Mouse (Mus musculus): Measurements from ENCODE around the gene Ganab.
A peak's percentile ranks its signal among the peaks of the same experiment; 100 is the strongest.
"Not testable (repeated sequence)": the region's sequence is repeated elsewhere in the genome, so short reads cannot be mapped to it uniquely, and the experiment has no call there.

Gene Ganab

GRCm38 (mm10) chr19:8897865-8898495 lies at the start of gene Ganab:
Gene Ganab (plus strand): TSS chr19:8898071.
- peak; percentile 97 for DNase-seq (ENCODE audit: low read depth, low spot score)

DNA sequence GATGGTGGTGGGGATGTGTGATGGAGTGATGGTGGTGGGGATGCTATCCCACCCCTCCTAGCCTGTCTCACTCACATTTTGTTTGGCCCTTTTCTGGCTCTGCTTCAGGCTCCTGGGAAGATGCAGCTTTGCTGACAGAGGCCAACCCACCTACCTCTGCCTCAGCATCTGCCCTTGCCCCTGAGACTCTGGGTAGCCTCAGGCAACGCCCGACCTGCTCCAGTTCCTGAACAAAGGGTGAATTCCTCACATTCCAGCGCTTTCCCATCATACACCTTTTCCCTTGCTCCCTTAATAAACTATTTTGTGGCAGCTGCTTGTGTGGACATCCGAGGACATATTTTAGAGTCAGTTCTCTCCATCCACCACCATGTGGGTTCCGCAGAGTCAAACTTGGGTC lies 49.5 kb upstream of the Ganab start:
- no peak for DNase-seq (ENCODE audit: low read depth, low spot score)

GRCm38 (mm10) chr19:8850402-8850901 lies 47.4 kb upstream of the Ganab start, which contains the start of gene Lrrn4cl:
Gene Lrrn4cl (plus strand): TSS chr19:8850768.
- peak; percentile 66 for DNase-seq (ENCODE audit: low read depth, low spot score)

DNA sequence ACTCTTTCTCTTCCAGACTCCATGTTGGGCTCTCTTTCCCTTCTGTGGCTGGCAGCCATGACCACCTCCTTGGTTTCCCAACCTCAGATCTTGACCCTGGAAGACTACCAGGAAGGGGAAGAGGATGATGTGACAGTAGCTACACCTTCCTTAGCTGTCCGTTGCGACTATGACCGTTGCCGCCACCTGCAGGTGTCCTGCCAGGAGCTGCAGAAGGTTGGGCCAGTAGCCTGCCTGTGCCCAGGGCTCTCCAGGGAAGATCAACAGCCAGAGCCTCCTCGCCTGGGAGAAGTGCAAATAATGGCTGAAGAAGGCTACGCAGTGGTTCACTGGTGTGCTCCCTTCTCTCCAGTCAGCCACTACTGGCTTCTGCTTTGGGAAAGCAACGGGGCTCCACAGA lies 46.2 kb upstream of the Ganab start:
- DNase-seq (ENCODE audit: low read depth, low spot score): no peak

GRCm38 (mm10) chr19:8852236-8852928 lies 45.5 kb upstream of the Ganab start:
- no peak for DNase-seq (ENCODE audit: low read depth, low spot score)

DNA sequence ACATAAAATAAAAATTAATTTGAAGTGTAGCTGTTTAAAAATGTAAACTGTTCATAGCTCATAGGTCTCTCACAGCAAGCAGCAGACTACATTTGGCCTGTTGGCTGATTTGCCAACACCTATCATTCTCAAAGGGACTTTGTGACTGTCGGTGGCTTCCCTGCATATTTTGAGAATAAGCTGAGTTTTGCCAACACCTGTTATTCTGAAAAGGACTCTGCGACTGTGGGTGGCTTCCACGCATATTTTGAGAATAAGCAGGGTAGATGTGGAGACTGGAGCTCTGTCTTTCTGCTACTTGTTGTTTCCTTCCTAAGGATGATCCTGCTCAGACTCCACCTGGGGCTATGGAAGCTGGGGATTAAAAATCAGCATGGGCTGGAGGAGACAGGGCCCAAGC lies 44.8 kb upstream of the Ganab start:
- DNase-seq (ENCODE audit: low read depth, low spot score): no peak

DNA sequence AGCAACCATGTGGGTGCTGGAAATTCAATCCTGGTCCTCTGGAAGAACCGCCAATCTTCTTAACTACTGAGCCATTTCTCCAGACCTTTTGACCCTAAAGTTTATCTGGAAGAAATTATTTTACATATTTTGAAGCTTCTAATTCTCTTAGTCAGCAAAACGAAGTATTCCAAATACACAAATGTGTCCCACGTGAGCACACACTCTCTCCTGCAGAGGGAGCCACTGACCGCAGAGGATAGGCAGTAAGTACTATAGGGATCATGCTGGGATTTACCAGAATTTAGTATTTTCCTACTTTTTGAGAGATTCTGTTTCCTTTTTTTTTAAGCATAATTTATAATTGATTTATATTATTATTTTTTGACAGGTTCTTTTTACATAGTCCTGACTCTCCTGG lies 40.2 kb upstream of the Ganab start:
- DNase-seq (ENCODE audit: low read depth, low spot score): no peak

- DNase-seq (ENCODE audit: low read depth, low spot score): no peak
Measured at GRCm38 (mm10) chr19:8859018-8859417, 38.9 kb upstream of the Ganab start.

DNA sequence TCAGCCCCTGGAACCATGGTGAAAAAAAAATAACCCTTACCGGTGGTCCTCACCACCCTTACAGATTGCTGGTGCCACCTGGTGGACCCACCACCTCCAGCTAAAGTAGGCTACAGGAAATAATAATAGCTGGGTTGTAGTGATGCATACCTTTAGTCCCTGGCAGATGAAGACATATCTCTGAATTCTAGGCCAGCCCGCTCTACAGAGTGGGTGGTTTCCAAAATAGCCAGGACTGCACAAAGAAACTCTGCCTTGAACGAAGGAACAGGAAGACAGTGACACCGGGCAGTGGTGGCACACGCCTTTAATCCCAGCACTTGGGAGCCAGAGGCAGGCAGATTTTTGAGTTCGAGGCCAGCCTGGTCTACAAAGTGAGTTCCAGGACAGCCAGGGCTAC lies 33.6 kb upstream of the Ganab start:
- no peak for DNase-seq (ENCODE audit: low read depth, low spot score)

GRCm38 (mm10) chr19:8870381-8870780 lies 27.5 kb upstream of the Ganab start:
- DNase-seq (ENCODE audit: low read depth, low spot score): not testable (repeated sequence)

DNA sequence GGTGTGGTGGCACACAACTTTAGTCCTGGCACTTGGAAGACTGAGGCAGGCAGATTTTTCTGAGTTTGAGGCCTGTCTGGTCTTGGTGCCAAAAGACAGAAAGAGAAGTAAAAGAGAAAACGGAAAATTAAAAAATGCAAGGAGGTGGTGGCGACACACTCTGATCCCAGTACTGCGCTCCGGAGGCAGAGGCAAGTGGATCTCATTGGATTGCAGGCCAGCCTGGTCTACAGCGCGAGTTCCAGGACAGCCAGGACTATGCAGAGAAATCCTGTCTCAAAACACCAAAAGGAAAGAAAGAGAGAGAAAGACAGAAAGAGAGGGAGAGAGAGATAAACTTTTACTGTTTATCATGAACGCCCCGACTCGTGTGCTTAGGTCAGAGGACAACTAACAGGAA lies 27.0 kb upstream of the Ganab start:
- no peak for DNase-seq (ENCODE audit: low read depth, low spot score)

- peak; percentile 96 for DNase-seq (ENCODE audit: low read depth, low spot score)
Measured at GRCm38 (mm10) chr19:8871267-8872186, 26.3 kb upstream of the Ganab start, which contains the start of gene Ubxn1. Gene Ubxn1 (plus strand): TSS chr19:8871496.

DNA sequence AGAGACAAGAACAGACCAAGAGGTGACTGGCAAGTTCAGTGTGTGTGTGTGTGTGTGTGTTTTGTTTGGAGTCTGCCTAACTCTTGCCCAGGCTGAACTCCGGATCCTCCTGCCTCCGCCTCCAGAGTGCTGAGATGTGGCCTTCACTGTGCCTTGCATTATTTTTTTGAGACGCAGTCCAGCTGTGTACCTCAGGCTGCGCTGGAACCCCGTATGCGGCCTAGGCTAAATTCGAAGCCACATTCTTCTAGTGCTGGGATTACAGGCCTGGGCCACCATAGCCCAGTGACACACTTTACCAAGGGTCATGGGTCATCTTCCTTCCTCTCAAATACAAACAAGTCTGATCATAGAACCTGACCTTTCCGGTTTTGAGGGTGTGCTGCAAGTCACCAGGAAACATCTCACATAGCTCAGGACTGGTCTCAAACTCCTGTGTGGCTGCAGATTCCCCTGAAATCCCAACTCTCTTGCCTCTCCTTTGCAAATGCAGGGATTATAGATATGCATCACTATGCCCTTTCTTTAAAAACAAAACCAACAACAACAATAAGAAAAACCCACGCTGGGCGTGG lies 25.5 kb upstream of the Ganab start:
- DNase-seq (ENCODE audit: low read depth, low spot score): no peak

GRCm38 (mm10) chr19:8875031-8875430 lies 22.8 kb upstream of the Ganab start:
- DNase-seq (ENCODE audit: low read depth, low spot score): no peak

DNA sequence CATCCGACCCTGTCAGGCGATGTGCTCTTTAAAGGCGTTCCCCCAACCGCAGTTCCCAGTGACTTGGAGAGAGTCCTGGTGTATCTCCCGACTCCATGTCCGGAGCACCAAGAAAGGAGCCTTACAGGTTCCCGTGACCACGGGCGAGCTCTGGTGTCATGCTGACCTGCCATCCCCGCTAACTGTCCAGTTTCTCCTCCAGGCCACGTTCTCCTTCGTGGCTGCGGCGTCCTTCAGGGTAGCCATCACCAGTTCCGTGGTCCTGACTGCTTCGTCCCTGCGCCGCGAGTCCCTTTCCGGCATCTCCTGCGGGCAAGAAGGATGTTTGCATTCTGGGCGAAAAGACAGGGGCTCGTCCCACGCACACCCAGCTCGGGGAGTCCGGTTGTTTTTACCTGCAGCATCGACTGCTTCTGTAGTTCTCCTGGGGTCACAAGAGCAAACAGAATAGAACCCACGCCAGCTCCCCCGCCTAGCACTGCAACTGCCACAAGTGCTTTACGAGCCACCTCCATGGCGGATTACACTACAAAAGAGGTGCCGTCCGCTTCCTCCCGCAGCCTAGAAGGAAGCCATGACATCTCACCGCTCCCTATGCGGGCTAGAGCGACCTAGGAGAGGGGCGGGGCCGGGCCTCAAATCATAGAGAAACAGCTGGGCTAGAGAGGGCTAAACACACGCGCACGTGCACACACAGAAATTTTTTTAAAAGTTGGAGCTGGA lies 17.4 kb upstream of the Ganab start, which contains the start of gene Uqcc3:
Uqcc3 (minus strand) TSS at position 613 of the 723 bp plus-strand sequence.
- peak; percentile 82 for DNase-seq (ENCODE audit: low read depth, low spot score)

- DNase-seq (ENCODE audit: low read depth, low spot score): no peak
Measured at GRCm38 (mm10) chr19:8881034-8881392, 16.9 kb upstream of the Ganab start.

DNA sequence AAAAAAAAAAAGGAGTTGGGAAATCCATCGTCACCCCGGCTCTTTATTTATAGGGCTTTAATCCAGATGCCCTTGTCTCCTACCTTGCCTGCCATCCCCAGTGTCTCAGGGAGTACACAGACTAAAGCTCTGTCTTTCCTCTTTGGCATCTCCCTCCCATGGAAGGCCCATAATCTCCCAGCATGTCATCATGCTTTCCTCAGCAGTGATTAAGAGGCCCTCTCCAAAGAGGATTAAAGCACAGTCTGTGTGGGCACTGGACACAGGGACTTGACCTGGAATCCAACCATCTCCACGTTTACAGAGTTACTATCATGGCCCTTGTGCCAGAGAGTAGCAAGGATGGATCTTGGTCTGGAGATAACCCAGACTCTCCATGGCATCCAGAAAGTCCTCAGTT lies 14.3 kb upstream of the Ganab start, which contains the start of the genes Lbhd1 and Gm49403:
Lbhd1 (plus strand) TSS at position 117 of the 400 bp plus-strand sequence.
Gm49403 (plus strand) TSS at position 315 of the 400 bp plus-strand sequence.
- DNase-seq (ENCODE audit: low read depth, low spot score): no peak

GRCm38 (mm10) chr19:8886916-8887584 lies 10.8 kb upstream of the Ganab start:
- no peak for DNase-seq (ENCODE audit: low read depth, low spot score)

- no peak for DNase-seq (ENCODE audit: low read depth, low spot score)
Measured at GRCm38 (mm10) chr19:8887585-8888463, 10.0 kb upstream of the Ganab start.
